Mouse (Mus musculus): ENCODE measurements around the gene Npl.

Gene Npl

DNA sequence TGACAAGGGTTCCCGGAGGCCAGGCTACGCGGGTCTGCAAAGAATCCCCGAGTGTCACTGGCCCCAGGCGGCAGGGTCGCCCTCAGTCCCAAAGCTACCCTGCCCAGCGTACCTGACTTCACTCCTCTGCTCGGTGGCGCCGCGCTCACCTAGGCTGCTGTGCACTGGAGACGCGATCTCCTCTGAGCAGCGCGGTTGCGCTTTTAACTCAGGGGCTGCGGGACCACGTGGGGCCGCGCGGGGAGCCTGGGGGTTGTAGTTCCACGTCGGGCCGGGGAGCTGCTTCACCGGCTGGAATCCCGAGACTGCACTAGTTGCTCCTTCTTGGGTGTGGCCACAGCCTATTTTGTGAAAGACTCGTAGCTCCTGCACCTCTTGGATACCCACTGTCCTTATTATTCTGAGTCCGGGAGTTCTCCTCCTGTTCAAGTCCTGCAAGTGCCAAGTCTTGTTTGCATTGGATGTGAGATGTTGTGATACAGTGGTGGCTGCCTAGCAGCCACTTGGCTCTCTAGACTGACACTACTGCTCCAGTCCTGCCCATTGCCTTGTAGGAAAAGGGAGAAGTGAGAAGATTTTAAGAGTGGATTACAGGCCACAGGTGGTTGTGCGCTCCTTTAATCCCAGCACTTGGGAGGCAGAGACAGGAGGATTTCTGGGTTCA lies at the start of gene Npl:
Gene Npl, minus strand, starts transcription at position 510 of the 664 bp plus-strand sequence.
- DNase-seq (ENCODE audit: low spot score in 2 of 2), result peak; percentile 50 to 52

DNA sequence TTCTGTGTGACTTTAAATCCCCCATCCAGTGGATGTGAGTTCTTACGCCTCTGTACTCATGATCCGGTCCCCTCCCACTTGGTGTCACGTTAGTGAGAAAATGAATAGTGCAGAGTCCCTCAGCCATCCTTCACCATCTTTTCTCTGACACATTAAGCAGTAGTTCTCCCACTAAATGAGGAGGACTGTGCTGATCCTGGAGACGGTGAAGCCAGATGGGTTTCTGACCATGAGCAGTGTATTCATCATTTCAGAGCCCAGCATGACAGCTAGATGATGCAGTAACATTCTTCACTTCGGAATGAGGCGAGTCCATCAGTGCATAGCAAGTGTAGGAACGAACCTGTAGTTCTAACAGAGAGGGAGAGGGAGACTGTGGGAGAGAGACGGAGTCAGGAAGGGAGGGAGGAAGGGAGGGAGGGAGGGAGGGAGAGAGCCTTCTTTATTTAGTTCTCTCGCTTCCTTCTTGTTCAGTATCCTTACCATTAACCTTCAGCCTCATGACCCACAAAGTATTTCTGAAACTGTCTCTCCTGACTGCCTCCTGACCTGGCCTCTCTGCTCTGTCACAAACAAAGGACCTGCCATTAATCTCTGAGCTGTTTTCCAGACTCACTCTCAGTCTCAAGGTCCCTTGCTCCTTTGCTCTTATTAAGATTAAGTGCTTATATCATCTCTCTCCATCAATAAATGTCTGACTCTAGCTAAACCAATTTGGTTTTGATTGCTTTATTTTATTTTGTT lies 49.6 kb upstream of the Npl start:
- no peak for DNase-seq (ENCODE audit: low spot score in 2 of 2)

DNA sequence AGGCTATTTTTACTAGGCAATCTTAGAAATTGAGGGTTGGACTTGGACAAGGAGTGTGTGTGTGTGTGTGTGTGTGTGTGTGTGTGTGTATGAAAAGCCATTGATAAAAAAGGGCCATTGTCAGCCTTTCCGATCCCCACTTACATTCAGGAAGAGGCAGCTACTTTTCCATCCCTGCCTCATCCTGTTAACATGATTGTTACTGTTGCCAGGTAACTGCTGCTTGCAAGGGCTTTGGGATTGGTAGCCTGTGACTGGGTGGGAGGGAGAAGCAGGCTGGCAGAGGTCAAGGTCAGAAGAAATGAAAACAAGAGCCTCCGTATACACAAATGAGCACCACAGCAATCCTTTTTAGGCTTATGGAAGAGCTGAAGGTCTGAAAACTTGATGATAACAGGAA lies 48.9 kb upstream of the Npl start:
- DNase-seq (ENCODE audit: low spot score in 2 of 2), result peak in 1 of 2 experiments; percentile 3

DNA sequence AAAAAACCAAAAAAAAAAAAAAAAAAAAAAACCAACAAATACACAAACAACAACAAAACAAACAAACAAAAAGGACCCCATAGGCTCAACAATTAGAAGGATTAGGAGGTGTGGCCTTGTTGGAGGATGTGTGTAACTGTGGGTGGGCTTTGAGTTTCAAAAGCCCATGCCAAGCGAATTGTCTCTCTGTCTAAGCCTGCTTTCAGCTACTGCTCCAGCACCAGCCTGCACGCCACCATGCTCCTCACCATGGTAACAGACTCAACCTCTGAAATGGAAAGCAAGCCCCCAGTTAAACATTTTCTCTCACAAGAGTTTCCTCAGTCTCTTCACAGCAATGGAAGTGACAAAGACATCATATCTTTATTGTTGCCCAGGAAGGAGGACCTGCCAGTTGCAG lies 43.8 kb upstream of the Npl start:
- DNase-seq (ENCODE audit: low spot score in 2 of 2), result no peak

DNA sequence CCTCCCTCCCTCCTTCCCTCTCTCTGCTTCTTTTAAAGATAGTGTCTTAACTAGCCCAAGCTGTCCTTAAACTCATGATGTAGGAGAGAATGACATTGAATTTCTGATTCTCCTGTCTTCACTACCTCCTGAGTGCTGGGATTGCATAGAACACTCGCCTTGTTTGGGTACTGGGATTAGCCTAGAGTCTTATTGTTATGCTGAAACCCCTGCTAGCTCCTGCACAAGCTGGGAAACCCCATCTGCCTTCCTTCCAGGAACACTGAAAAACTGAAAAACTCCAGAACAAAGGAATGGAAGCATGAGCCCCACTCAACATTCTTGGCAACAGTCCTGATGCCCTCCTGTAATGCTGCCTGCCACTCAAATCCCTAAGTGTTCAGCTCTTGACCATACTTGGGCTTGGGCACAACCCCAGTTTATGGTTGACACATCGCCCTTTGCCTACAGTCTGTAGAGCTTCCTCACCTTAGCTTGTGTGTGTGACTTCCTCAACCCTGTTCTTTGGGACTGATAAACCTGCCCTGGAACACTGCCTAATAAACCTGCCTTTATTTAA lies 40.4 kb upstream of the Npl start:
- no peak for DNase-seq (ENCODE audit: low spot score in 2 of 2)

DNA sequence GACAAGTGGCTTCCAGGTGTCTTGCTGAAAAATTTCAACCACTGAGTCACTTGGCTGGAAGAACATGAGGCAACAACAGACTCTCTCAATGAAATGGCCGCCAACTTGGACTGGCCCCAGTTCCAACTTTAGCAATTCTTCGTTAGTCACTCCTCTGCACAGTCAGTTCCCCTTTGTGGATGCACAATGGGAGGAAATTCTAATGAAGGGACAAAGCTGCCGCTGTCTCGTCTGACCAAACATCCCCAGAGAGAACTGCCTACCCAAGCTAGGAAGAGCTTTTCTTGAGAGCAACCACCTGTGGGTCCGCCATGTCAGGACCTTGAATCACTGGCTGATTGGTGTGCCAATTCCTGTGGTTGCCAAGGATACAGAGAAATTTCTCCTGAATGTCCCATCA lies 38.1 kb upstream of the Npl start:
- no peak for DNase-seq (ENCODE audit: low spot score in 2 of 2)

DNA sequence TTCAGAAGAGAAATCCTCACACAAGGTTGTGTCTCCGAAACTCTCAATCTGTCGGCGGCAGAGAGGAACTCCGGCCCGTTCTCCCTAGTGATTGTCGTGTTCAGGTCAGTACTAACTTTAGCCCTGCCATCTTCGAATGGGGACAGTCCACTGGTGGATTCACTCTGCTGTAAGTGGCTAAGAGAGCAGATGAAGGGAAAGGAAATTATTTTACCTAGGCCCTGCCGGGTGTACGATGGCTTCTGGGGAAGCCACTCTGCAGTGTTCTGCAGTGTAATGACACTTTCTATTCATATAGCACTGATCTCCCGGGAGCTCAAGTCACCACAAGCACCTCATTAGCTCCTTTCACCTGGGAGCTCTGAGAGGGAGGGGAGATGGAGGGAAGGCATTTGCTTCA lies 37.0 kb upstream of the Npl start:
- no peak for DNase-seq (ENCODE audit: low spot score in 2 of 2)

DNA sequence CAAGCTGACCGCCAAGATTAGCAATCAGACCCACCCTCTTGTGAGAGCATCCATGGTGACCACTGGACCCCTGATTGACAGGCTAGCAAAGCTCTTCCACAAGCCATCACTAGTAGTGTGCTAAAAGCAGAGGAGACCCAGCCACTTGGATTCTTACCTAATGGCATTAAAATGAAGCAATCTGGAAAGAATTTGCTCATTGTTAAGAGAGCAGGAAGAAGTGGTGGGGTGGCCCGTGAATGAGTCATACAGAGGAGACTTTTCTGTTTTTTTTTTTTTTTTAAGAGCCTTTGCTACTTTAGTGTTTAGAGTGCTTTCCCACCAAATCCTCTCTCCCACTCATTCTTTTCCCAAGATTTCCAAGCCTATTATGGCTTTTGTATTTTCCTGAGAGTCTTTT lies 35.9 kb upstream of the Npl start:
- DNase-seq (ENCODE audit: low spot score in 2 of 2), result no peak

DNA sequence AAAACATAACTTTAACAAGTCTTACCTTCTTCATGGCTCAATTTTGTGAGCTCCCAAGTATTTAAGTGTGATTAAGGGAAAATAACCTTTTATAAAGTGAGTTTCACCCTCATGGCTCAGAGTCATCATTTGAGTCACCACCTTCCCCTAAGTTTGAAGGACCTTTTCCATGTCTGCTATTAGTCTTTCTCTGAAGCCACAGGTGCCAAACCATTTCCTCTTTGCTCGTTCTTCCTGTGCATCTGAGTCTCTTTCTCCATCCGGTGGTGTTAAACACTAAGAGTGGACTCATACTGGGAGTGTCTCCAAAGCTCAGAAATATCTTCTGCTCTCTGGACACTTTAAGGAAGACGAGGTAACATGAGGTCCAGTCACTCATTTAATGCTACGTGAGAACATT lies 33.3 kb upstream of the Npl start:
- DNase-seq (ENCODE audit: low spot score in 2 of 2), result no peak

DNA sequence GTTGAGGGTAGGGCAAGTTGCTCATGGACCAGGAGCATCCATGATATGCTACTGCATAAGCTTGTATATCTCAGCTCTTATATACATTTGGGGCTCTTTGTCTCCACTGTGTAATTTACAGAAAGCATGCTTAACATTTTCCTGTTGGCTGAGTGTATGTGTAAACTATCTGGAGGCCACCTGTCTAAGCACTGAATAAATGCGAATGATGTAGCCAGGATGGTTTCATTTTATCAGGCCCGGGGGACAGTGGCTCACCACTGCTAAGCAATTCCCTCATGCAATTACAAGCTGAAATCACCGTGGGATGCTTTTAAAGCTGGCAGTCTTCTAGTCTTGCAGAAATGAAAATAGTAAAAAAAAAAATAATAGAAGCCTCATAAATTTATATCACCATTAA lies 24.9 kb upstream of the Npl start:
- DNase-seq (ENCODE audit: low spot score in 2 of 2), result no peak

DNA sequence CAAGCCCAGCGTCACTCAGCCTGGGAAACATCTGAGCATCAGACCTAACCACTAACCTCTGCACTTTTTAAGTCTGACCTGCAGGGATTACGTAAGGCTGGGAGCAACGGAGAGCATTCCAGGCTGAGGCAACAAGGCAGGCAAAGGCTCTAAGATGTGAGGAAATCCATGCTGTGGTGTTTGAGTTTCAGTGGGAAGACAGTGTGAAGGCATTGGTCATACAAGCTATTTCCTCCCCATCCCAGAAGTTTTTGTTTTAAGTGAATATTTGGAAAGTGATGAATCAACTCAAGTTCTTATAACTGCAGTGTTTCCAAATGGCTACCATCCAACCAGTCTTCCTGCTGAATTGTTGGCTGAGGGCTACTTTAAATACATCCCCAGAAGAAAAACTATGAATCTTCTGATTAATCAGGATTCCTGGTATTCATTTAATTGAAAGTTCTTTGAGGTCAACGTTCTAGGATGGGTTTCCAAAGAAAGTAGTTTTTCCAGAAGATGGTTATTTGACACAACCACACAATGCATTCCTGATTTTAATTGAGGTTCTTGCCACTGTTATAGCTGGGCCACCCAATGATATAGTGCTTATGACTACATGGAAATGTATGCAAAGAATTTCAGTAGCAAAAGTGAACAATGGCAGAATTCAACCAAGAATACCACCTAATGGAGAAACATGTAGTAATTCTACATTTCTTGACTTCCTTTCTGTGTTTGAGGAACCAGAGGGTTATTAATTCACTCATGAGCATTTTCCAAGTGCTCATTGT lies 22.6 kb upstream of the Npl start:
- DNase-seq (ENCODE audit: low spot score in 2 of 2), result no peak

DNA sequence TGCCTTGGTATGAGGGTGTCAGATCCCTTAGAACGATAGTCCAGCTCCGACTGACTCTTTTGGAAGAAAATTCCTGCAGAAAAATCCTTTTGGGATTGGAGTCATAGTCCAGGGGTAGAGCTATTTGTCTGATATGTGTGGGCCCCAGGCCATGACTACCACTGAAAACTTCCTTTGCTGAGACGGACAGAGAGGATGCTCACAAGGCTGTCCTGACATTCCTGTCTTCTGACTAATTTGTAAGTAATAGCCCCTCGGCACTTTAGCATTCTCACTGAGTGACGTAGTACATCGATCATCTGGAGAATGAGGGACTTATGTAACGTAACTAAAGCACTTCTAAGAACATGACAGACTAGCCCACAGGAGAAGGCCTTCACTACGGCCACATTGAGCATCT lies 15.9 kb upstream of the Npl start:
- no peak for DNase-seq (ENCODE audit: low spot score in 2 of 2)

DNA sequence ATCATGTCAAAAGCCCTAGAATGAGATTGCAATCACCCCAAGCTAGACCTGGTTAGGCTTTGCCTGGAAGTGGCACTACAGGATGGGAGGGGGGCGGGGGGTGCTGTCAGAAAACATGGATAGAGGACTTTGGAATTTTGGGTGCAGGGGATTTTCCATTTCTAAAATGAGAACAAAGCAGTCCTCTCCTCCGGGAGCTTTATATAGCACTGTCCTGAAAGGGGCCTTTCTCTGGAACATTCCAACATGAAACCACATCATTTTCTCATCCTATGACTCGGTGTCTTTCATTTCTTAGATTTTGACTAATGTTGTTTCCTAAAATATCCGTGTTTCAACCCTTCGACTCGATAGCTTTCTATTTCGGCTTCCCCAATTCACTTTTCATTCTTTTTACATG lies 14.9 kb upstream of the Npl start:
- DNase-seq (ENCODE audit: low spot score in 2 of 2), result no peak

DNA sequence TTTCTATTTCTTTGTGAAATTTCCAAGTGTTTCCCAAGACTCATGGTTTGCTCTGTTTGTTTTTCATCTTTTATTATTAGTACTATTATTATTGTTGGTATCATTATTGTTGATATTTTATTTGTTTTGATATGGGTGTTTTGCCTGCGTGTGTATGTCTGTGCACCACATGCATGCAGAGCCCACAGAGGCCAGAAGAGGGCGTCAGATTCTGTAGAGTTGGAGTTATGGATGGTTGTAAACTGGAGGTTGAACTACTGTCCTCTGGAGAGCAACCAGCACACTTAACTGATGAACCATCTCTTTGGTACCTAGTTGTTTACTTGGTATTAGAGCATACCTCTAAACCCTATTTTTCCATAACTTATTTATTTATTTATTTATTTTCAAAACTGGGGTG lies 13.8 kb upstream of the Npl start:
- no peak for DNase-seq (ENCODE audit: low spot score in 2 of 2)

DNA sequence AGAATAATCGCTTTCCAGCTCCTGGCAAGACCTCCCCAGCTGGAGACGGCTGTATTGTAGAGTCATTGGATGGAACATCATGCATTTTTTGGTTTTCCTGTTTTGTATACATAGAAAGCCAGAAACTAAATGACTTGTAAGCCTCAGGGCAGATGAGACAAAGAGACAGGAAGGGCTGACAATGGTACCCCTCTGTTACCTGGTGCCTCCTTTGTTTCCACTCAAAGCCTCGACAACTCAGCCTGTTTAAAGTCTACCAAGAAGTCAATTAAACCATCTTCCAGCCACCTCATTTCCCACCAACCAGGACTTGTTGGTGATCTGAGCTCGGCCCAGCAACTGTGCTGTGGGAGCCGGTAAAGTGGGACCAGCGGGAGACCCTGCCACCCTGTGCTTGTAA lies 11.0 kb upstream of the Npl start:
- no peak for DNase-seq (ENCODE audit: low spot score in 2 of 2)

DNA sequence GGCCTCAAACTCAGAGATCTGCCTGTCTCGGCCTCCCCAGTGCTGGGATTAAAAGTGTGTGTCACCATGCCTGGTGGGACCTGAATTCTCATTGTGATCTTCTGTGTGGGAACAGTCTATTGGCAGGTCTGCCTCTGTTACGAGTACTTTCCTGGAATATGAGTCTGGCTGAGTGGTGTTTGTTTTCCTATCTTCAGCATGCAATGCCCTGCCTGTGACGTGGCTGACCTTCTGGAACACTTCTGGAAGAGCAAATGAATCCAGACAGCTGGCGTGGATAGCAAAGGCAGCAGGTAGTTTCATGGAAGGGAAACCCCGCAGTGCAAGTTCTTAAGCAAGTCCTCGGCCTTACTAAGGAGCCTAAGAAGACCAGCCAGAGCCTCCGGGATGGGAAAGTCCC lies 9.9 kb upstream of the Npl start:
- no peak for DNase-seq (ENCODE audit: low spot score in 2 of 2)

DNA sequence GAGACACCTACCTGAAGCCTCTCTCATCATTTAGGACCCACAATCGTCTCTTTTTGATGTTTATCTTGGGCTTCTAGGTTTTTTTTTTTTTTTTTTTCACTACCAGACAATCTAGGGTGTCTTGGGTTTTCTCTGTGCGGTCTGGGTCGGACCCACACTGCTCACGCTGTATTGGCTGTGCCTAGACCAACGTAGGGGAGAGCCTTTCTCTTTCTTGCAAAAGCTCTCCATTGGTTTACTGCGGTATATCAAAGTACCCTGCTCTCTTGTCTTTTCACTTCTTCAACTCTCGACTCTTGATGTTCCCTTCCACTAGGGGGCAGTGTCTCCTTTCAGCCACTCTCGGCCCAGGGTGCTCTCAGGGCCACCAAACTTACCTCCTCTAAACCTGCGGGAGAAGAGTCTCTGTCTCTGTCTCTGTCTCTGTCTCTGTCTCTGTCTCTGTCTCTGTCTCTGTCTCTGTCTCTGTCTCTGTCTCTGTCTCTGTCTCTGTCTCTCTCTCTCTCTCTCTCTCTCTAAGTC lies 9.3 kb upstream of the Npl start:
- DNase-seq (ENCODE audit: low spot score in 2 of 2), result peak; percentile 57 to 71

DNA sequence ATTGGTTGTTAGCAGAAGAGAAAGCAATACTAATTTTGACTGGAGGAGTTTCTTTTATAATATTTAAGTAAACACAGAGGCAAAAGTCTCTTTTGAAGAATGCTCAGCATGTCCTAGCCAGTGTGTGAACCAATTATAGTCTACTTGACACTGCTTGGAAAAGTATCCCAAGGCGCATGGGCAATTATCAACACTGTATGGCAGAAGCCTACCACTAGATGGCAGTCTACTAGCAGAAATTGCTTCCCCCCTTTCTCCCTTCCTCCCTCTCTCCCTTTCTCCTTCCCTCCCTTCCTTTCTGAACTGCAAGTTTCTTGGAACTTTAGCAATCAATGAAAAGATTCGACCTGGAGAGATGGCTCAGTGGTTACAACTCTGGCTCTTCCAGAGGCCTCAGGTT lies 7.1 kb upstream of the Npl start:
- peak in 1 of 2 experiments; percentile 22 for DNase-seq (ENCODE audit: low spot score in 2 of 2)

DNA sequence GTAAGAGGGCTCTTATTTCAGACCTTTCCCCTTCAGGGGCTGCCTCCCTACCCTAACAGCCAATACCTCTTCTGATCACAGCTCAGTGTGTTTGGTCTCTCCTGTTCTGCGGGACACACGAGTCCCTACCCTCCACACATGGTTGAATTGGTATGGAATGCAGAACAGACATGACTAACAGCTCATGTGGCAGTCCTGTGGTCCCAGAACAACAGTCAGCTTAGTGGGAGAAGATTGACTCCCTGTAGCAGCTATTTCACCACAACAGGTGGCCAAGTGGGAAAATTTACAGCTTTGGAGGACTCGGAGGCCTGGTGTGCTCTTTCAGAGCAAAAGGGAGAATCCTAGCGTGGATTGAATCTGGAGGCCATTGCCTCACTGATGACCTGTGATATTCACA lies 6.4 kb upstream of the Npl start:
- no peak for DNase-seq (ENCODE audit: low spot score in 2 of 2)

DNA sequence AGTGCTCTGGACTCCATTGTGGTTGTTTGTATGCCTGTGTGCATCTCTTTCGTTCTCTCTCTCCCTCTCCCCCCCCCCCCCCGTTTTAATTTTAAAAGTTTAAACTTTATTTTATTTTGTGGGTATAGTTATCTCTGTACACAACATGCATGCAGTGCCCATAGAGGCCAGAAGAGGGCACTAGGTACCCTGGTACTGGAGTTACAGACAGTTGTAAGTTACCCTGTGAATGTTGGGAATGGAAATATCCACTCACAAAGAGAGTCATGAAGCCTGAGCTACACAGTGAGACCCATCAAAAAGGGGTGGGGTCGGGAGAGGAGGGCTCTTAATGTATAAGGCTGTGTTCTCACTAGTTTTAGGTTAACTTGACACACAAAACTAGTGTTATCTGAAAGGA lies 969 bp upstream of the Npl start:
- DNase-seq (ENCODE audit: low spot score in 2 of 2), result peak in 1 of 2 experiments; percentile 26

DNA sequence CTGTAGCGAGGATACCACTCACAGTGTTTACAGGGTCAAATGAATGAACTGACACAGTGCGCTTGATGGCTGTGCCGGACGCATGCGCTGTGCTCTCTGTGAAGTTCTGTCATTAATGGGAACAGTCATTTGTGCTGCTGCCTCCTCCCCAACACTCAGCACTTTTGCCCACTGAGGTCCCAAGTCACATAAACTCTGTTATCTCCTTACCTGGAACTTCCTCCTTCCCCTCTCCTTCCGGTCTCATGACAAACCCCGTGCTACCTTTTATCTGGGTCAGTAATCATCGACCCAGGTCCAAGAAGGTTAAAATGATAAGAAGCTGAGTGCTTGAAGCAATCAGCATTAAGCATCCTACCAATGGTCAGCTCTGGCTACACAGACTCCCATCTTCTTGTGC lies 2.3 kb downstream of the Npl start:
- DNase-seq (ENCODE audit: low spot score in 2 of 2), result no peak

DNA sequence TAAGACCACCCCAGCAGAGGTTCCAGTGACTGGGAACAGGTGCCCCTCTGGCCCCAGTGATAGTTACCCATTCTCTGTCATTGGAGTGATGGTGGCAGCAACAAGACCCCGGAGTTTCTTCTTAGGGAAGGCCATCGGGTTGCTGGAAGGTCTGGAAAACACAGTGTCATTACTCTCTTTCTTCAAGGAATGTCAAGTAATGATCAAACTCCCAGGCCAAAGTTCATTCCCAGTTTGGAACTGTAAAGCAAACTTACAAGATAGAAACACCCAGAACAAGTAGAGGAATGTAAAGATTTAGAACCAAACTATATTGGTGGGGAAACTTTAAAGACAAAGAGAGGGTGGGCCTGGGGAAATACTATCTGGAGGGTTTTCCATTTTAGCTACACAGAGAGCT lies 4.6 kb downstream of the Npl start:
- no peak for DNase-seq (ENCODE audit: low spot score in 2 of 2)
